Mouse (Mus musculus) liver, postnatal 0 days (tissue): Measurements from ENCODE around the gene Fanca.

Experiments
- CTCF ChIP-seq: sonication (generic); IDR thresholded peaks from 2 replicates; pipeline ENCODE4 v1.5.1; 2016; ENCODE audit warnings: antibody characterized with exemption, low read depth
- EP300 ChIP-seq: IDR thresholded peaks from 2 replicates; pipeline ENCODE4 v1.6.1; 2016; ENCODE audit warnings: antibody characterized with exemption, low read depth, mild to moderate bottlenecking

DNA sequence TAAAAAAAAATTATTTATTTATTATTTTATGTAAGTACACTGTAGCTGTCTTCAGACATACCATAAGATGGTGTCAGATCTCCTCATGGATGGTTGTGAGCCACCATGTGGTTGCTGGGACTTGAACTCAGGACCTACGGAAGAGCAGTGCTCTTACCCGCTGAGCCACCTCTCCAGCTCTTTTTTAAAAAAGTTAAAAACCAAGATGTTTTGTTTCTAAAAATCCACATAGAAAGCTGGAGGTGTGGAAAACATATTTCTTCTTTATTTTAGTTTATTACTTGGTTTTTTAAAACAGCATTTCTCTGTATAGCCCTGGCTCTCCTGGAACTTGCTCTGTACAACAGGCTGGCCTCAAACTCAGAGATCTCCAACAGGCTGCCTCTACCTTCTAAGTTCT, 10.2 kb upstream of the Fanca start:
- TF ChIP-seq CTCF (no peak), EP300 (no peak)
